Mouse (Mus musculus) embryonic fibroblast, embryonic 13.5 days (primary cell): Measurements from ENCODE around the gene Grtp1.

Source experiments
- CTCF ChIP-seq: IDR thresholded peaks from 2 replicates; pipeline ENCODE4 v1.5.1; 2011; ENCODE audit warnings: mild to moderate bottlenecking, control low read depth, low read length, moderate library complexity, borderline replicate concordance; ENCODE audit not compliant: insufficient read depth
- POLR2A ChIP-seq: IDR thresholded peaks from 2 replicates; pipeline ENCODE4 v1.6.1; 2011; ENCODE audit warnings: low read depth, mild to moderate bottlenecking, control low read depth, low read length, moderate library complexity

- TF ChIP-seq CTCF = no peak
- no peak for TF ChIP-seq POLR2A
Observed at GRCm38 (mm10) chr8:13194818-13195217, 5.6 kb downstream of the Grtp1 start.
